Mouse (Mus musculus) midbrain, embryonic 16.5 days (tissue): ENCODE data around the gene Rnf168. TPM values are rescaled to one million over a fixed set of nuclear protein-coding genes. Genes with fewer than 3 reads are reported as not detected.

ENCODE experiments used
- ATAC-seq: fragments of 200-750 bp; cut with Nextera tagmentation; 2 replicates; pipeline ENCODE4 v1.8.0; 2017; ENCODE audit warnings: moderate TSS enrichment
- H3K27ac ChIP-seq: fragments of 300-500 bp; sonication (generic); 2 replicates; pipeline ENCODE4 v1.5.1; 2014; ENCODE audit warnings: mild to moderate bottlenecking, low read length, mixed read lengths
- H3K27me3 ChIP-seq: fragments of 300-500 bp; sonication (generic); 2 replicates; pipeline ENCODE4 v1.6.1; 2014; ENCODE audit warnings: low read depth, low read length, mixed read lengths; ENCODE audit not compliant: control insufficient read depth, insufficient read depth
- H3K36me3 ChIP-seq: fragments of 300-500 bp; sonication (generic); 2 replicates; pipeline ENCODE4 v1.6.1; 2014; ENCODE audit warnings: mild to moderate bottlenecking, low read length, moderate library complexity, mixed read lengths; ENCODE audit not compliant: control insufficient read depth, insufficient read depth
- H3K4me1 ChIP-seq: fragments of 300-500 bp; sonication (generic); 2 replicates; pipeline ENCODE4 v1.6.1; 2014; ENCODE audit warnings: mild to moderate bottlenecking, low read length, mixed read lengths; ENCODE audit not compliant: control insufficient read depth, insufficient read depth
- H3K4me2 ChIP-seq: fragments of 300-500 bp; sonication (generic); 2 replicates; pipeline ENCODE4 v1.6.1; 2014; ENCODE audit warnings: mild to moderate bottlenecking, low read length, mixed read lengths
- H3K4me3 ChIP-seq: fragments of 300-500 bp; sonication (generic); 2 replicates; pipeline ENCODE4 v1.5.1; 2014; ENCODE audit warnings: low read depth, mild to moderate bottlenecking, low read length, moderate library complexity, mixed read lengths
- H3K9ac ChIP-seq: fragments of 300-500 bp; sonication (generic); 2 replicates; pipeline ENCODE4 v1.6.1; 2014; ENCODE audit warnings: low read depth, low read length, mixed read lengths
- H3K9me3 ChIP-seq: fragments of 300-500 bp; sonication (generic); replicated peaks from 2 replicates; pipeline ENCODE4 v1.6.1; 2014; ENCODE audit warnings: mild to moderate bottlenecking, low read length, mixed read lengths; ENCODE audit not compliant: control insufficient read depth, poor library complexity, severe bottlenecking
- WGBS: fragments of 180-500 bp; shearing (Covaris S2); extraction: QIAGEN DNeasy Blood & Tissue Kit; methylation state at CpG from one replicate; pipeline ENCODE4 v1.1.7; 2014; 5-methylcytosine and 5-hydroxymethylcytosine counted together
- polyA plus RNA-seq: library from polyadenylated mRNA; unstranded; fragments of >200 nt; fragmentation: Nextera tagmentation; extraction: Ambion mirVana; gene quantifications from 2 replicates; pipeline ENCODE4 v1.2.1, GENCODE M21; 2015

Rnf168 gene
- polyA plus RNA-seq, 1 experiment from 2014 or later, result 24.2 TPM

DNA sequence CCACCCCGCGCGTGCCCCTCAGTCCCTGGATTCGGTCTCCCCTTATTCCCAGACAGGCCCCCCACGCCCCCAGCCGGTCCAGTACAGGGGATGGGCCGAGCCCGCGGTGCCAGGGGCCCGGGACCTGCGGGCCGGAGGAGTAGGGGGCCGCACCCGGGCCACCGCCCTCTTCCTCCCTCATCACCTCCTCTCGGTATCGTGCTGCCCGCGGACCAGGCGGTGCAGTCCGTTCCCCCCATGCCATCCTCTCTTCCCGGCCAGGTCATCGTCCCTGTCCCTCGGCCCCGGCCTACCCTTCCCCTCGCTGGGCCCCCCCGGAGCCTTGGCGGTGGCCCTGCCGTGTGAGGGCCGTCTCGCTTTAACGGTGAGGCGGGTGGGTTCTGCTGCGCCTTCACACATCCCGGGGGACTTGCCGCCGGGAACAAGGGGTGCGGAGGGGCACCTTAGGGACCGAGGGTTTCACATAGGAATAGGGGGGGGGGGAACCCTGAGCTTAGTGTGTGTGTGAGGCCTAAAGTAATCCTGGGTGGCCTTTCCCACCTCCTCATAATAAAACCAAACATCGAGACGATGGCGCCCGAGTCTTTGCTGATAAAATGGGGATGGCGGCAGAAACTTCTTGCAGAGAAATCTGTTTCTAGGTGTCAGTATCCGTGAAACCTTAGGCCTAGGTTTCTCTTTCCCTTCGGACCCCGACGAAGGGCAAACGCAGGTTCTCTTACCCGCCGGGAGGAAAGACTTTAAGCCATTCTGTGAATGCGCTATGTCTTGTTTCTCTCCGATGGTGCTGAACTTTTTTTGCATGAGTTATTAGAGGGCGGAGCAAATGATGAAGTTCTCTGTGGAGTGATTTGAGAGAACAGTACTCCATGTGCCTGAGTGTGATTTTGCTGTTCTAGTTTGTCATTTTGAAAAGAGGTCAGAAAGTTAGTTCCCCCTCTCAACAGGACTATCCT lies 55.6 kb downstream of the Rnf168 start:
- no peaks in the 10 kb centered on the region for H3K27me3 ChIP-seq
- ATAC-seq, result peak; percentile 82
- peak overlapping the region; percentile 78 for H3K4me2 ChIP-seq
- H3K4me3 ChIP-seq, result peak overlapping the region; percentile 99
- H3K9me3 ChIP-seq, result no peaks in the 10 kb centered on the region
- H3K36me3 ChIP-seq, result no peaks in the 10 kb centered on the region
- WGBS, result under 1% methylated on average over 46 of the region's 54 CpGs
- H3K9ac ChIP-seq, result peak overlapping the region; percentile 99
- H3K4me1 ChIP-seq, result peaks cover 16% of the 10 kb centered on the region
- H3K27ac ChIP-seq, result peak overlapping the region; percentile 96

DNA sequence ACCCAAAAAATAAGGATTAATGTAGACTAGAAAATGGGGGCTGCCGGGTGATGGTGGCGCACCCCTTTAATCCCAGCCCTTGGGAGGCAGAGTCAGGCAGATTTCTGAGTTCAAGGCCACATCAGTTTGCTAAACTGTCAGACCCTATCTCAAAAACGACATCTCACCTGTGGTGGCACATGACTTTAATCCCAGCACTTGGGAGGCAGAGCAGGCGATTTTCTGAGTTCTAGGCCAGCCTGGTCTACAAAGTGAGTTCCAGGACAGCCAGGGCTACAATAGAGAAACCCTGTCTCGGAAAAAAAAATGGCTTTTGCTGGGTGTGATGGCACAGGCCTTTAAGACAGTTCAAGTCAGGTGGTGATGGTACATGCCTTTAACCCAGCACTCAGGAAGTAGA lies 57.9 kb downstream of the Rnf168 start:
- WGBS, result 94% methylated on average over 5 of the region's 5 CpGs
- no peaks in the 10 kb centered on the region for H3K9me3 ChIP-seq
- H3K9ac ChIP-seq, result no peak overlapping the region
- no peak overlapping the region for H3K27ac ChIP-seq
- H3K36me3 ChIP-seq, result no peaks in the 10 kb centered on the region
- H3K27me3 ChIP-seq, result no peaks in the 10 kb centered on the region
- no peak overlapping the region for H3K4me3 ChIP-seq
- peaks cover 16% of the 10 kb centered on the region for H3K4me1 ChIP-seq
- ATAC-seq, result no peak
- H3K4me2 ChIP-seq, result no peak overlapping the region

DNA sequence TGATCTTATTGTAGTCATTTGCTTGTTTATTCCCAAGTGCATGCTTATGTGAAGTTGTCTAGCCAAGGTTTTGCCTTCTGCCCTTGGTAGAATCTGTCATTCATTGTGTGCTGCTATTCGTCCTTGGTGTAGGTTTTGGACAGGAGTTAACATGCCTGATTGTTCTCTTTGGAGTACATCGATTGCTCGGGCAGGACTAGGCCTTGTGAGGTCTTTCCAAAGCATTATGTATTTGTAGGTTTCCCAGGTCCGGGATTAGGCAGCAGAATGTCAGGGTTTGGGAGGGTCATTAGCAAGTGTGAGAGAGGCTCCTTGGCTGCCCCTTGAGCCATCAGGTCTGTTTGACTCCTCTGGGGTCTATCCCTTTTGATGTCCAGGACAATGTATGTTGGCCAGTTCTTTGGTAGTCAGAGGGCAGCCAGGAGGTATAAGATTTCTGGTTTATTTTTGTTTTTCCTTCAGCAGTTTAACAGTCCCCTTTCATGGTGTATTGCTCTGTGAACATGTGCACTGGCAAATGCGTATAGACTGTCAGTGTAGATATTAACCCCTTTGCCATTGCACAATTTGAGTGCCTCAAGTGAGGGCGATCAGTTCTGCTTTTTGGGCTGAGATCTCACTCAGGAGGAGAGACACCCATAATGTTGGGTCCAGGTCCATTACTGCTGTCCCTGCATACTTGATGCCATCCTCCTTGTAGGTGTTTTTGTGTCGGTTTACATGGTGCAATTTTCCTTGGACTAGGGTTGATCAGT lies 58.9 kb downstream of the Rnf168 start:
- H3K4me3 ChIP-seq, result no peak overlapping the region
- no peaks in the 10 kb centered on the region for H3K27me3 ChIP-seq
- no peak for ATAC-seq
- no peak overlapping the region for H3K9ac ChIP-seq
- H3K27ac ChIP-seq, result no peak overlapping the region
- no peak overlapping the region for H3K4me2 ChIP-seq
- H3K4me1 ChIP-seq, result peaks cover 15% of the 10 kb centered on the region
- H3K36me3 ChIP-seq, result no peaks in the 10 kb centered on the region
- no peaks in the 10 kb centered on the region for H3K9me3 ChIP-seq
- WGBS, result 81% methylated on average over 7 of the region's 7 CpGs

DNA sequence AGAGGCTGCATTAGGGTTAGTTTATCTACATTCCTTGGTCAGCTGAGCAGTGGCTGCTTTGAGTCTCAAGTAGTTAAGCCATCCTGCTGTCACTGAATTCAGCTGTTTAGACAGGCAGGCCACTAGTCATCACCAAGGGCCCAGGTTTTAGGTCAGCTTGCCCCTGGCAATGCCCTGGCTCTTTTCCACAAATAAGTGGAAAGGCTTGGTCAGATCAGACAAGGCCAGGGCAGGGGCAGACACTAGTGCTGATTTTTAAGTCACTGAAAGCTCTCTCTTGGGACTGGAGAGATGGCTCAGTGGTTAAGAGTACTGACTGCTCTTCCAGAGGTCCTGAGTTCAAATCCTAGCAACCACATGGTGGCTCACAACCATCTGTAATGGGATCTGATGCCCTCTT lies 59.7 kb downstream of the Rnf168 start:
- no peaks in the 10 kb centered on the region for H3K27me3 ChIP-seq
- no peak for ATAC-seq
- no peak overlapping the region for H3K4me2 ChIP-seq
- H3K4me1 ChIP-seq, result peaks cover 13% of the 10 kb centered on the region
- H3K9ac ChIP-seq, result no peak overlapping the region
- no peak overlapping the region for H3K4me3 ChIP-seq
- no peak overlapping the region for H3K27ac ChIP-seq
- H3K9me3 ChIP-seq, result no peaks in the 10 kb centered on the region
- no peaks in the 10 kb centered on the region for H3K36me3 ChIP-seq

DNA sequence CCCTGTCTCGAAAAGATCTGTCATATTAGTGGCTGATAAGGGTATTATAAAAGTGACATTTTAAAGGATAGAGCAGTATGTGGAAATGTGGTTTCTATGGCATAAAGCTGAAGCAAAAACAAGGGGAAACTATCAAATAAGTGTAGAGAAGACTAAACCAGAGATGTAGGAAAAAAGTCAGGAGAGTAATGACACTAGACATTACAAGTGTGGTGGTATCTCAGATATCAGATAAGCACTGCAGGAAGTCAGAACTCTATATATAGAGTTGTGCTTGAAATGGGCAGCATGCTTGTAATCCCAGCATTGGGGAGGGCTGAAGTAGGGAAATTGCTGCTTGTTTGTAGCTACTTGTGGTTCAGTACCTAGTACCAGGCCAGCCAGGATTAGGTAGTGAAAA lies 63.2 kb downstream of the Rnf168 start:
- H3K9me3 ChIP-seq, result no peaks in the 10 kb centered on the region
- H3K9ac ChIP-seq, result no peak overlapping the region
- H3K27me3 ChIP-seq, result no peaks in the 10 kb centered on the region
- no peaks in the 10 kb centered on the region for H3K36me3 ChIP-seq
- no peak for ATAC-seq
- H3K27ac ChIP-seq, result no peak overlapping the region
- no peak overlapping the region for H3K4me3 ChIP-seq
- WGBS, result 90% methylated on average over 1 of the region's 1 CpGs
- no peak overlapping the region for H3K4me2 ChIP-seq
- peaks cover 8% of the 10 kb centered on the region for H3K4me1 ChIP-seq

DNA sequence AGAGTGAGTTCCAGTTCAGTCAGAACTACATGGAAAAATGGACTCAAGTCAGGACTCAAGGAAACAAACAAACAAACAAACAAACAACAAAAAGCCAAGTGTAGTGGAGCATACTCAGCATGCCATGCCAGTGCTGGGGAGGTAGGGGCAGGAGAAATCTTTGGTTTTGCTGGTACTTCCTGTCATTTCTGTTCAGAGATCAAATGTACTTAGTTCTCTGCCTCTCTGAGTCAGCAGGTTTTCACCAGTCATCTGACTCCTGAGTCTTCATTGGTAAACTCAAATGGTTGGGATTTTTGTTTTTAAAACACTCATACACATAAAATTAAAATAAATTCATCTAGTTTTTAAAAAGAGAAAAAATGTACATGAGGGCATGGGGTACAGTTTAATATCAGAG lies 68.3 kb downstream of the Rnf168 start:
- H3K9me3 ChIP-seq, result no peaks in the 10 kb centered on the region
- H3K36me3 ChIP-seq, result no peaks in the 10 kb centered on the region
- H3K4me1 ChIP-seq, result no peaks in the 10 kb centered on the region
- H3K27ac ChIP-seq, result no peak overlapping the region
- H3K27me3 ChIP-seq, result no peaks in the 10 kb centered on the region
- no peak overlapping the region for H3K4me3 ChIP-seq
- H3K4me2 ChIP-seq, result no peak overlapping the region
- H3K9ac ChIP-seq, result no peak overlapping the region
- ATAC-seq, result no peak

DNA sequence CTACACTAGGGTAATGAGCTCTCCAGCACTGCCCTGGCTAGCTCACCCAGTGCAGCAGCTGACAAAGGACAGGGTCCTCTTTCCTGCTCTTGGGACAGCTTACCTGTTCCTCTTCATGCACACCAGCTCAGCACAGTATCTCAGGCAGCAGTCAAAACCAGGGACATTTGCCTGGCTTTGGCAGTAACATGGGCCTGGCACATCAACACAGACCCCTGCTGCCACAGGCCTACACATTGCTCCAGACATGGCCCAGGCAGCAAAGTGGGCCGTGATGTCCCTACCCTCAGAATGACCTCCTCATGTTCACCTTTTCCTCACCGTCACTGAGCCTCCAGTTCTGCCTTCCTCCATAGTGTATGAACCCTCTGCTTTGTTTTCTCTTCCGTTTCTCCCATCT lies 73.5 kb downstream of the Rnf168 start:
- Histone ChIP-seq H3K4me1 (no peaks in the 10 kb centered on the region), H3K4me3 (no peak overlapping the region), H3K27me3 (no peaks in the 10 kb centered on the region), H3K9ac (no peak overlapping the region), H3K4me2 (no peak overlapping the region), H3K27ac (no peak overlapping the region), H3K9me3 (no peaks in the 10 kb centered on the region), H3K36me3 (peaks cover 13% of the 10 kb centered on the region)
- no peak for ATAC-seq
- WGBS, result 94% methylated on average over 3 of the region's 3 CpGs
